Mouse (Mus musculus): ENCODE results near the gene Magi2. TPM values are rescaled to one million over a fixed set of nuclear protein-coding genes. Genes with fewer than 3 reads are reported as not detected.

Magi2 gene
- polyA plus RNA-seq, 1 experiment from 2014 or later, result 3.2 TPM

DNA sequence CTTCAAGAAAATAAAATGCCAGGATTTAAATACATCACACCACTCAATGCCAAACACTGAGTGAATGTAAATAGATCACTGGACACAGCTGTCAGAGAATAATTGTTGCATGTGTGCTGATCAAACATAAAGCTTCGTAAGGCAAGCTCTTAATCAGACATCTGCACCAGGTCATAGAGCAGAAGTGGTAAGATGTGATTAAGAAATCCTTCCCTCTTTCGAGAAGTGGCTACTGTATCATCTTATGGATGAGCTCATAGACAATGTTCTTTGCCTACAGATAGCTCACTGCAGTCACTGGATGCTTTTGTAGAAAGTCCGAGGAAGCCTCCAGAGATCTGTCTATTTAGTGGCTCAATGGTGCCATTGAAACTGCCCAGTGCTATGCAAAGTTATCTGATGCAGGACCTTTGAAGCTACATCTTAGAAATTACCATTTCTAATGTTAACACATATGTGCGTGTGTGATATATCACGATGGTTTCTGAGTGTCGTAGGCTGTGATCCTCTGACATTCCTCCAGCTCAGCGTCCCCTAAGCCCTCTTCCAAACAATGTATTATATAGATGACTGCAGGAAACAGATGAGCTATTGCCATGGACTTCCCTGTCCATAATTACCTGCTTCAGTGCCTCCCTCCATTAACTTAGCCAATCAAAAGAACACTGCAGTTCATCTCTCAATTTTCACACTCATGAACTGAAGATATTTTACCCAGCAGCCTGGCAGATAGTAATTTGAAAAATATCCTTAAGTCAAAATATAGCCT lies 1231.1 kb downstream of the Magi2 start:
- Histone ChIP-seq H3K27me3 (replicated peaks; ENCODE audit: control insufficient read depth, insufficient read depth, low read length) (no peaks in the 10 kb centered on the region), H3K27ac (ENCODE audit: low read depth) (no peak overlapping the region), H3K4me2 (ENCODE audit: low read length) (no peak overlapping the region), H3K4me1 (replicated peaks; ENCODE audit: control insufficient read depth, insufficient read depth, low read length) (no peaks in the 10 kb centered on the region), H3K9me3 (ENCODE audit: control insufficient read depth, low read length) (no peaks in the 10 kb centered on the region), H3K9ac (ENCODE audit: low read length) (no peak overlapping the region), H3K36me3 (ENCODE audit: control insufficient read depth, insufficient read depth, low read length) (no peaks in the 10 kb centered on the region), H3K4me3 (ENCODE audit: low read depth, low read length) (no peak overlapping the region)
- 72% methylated on average over 7 of the region's 7 CpGs for WGBS
- ATAC-seq (replicated peaks; ENCODE audit: low FRiP score, low TSS enrichment, low read depth) (no peak), DNase-seq (ENCODE audit: low spot score) (no peak)

DNA sequence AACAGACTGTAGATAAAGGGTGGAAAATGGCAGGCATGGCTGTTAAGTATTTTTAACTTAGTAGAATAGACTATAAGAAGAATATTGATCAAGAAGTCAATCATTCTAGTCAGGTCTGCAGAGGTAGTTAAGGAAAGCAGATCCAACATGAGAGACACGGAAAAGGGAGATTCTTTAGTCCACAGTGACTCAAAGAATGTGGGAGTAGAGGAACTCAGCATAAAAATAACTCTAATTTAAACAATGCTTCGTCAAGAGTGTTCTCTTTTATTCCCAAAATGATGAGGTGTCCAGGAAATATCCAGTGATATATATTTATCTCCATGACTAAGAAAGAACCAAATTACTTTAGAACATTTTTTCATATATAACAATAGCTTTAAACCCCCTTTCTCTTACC lies 1234.9 kb downstream of the Magi2 start:
- H3K27ac ChIP-seq (ENCODE audit: low read depth), result no peak overlapping the region
- no peak overlapping the region for H3K9ac ChIP-seq (ENCODE audit: low read length)
- no peaks in the 10 kb centered on the region for H3K27me3 ChIP-seq (replicated peaks; ENCODE audit: control insufficient read depth, insufficient read depth, low read length)
- no peak overlapping the region for H3K4me2 ChIP-seq (ENCODE audit: low read length)
- no peaks in the 10 kb centered on the region for H3K4me1 ChIP-seq (replicated peaks; ENCODE audit: control insufficient read depth, insufficient read depth, low read length)
- no peak for ATAC-seq (replicated peaks; ENCODE audit: low FRiP score, low TSS enrichment, low read depth)
- H3K9me3 ChIP-seq (ENCODE audit: control insufficient read depth, low read length), result no peaks in the 10 kb centered on the region
- WGBS, result 66% methylated on average over 2 of the region's 2 CpGs
- H3K4me3 ChIP-seq (ENCODE audit: low read depth, low read length), result no peak overlapping the region
- H3K36me3 ChIP-seq (ENCODE audit: control insufficient read depth, insufficient read depth, low read length), result no peaks in the 10 kb centered on the region
- DNase-seq (ENCODE audit: low spot score), result no peak

DNA sequence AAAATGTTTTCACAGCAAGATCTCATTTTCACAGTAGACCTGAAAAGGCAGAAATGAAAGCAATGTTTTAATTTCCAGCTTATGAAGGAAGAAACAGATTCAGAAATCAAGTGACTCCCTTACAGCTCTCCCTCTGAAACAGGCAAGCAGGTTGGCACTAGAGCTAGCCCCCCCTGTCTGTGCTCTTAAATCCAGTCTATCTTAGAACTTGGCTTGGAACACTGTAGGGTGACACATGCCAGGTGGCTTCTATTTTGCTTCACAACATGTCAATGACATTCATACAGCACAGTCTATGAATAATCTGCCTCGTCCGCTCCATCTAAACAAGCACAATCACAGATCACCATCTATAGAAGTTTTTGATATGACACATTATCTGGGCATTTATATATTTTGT lies 1235.5 kb downstream of the Magi2 start:
- WGBS, result 88% methylated on average over 2 of the region's 2 CpGs
- H3K27me3 ChIP-seq (replicated peaks; ENCODE audit: control insufficient read depth, insufficient read depth, low read length), result no peaks in the 10 kb centered on the region
- ATAC-seq (replicated peaks; ENCODE audit: low FRiP score, low TSS enrichment, low read depth) (no peak), DNase-seq (ENCODE audit: low spot score) (no peak)
- H3K4me1 ChIP-seq (replicated peaks; ENCODE audit: control insufficient read depth, insufficient read depth, low read length), result no peaks in the 10 kb centered on the region
- no peak overlapping the region for H3K9ac ChIP-seq (ENCODE audit: low read length)
- H3K4me3 ChIP-seq (ENCODE audit: low read depth, low read length), result no peak overlapping the region
- no peaks in the 10 kb centered on the region for H3K9me3 ChIP-seq (ENCODE audit: control insufficient read depth, low read length)
- no peaks in the 10 kb centered on the region for H3K36me3 ChIP-seq (ENCODE audit: control insufficient read depth, insufficient read depth, low read length)
- H3K27ac ChIP-seq (ENCODE audit: low read depth), result no peak overlapping the region
- no peak overlapping the region for H3K4me2 ChIP-seq (ENCODE audit: low read length)

DNA sequence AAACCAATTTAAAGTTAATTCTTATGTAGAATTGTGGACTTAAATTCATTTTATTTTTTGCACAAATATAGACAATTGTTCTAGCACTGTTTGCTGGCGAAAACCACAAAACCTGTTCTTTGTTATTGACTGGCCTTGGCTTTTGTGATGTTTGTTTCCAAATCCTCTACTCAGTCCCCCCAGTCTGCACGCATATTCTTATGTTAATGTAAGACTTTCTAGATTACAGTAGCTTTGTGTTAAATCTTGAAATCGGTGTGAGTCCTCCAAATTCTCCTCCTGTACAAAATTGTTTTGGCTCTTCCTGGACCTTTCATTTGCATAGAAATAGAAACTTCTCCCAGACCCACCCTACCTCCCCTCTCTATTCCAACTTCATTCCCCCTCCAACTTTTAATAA lies 1242.9 kb downstream of the Magi2 start:
- no peak overlapping the region for H3K27ac ChIP-seq (ENCODE audit: low read depth)
- no peak overlapping the region for H3K4me2 ChIP-seq (ENCODE audit: low read length)
- ATAC-seq (replicated peaks; ENCODE audit: low FRiP score, low TSS enrichment, low read depth), result no peak
- H3K27me3 ChIP-seq (replicated peaks; ENCODE audit: control insufficient read depth, insufficient read depth, low read length), result no peaks in the 10 kb centered on the region
- no peaks in the 10 kb centered on the region for H3K9me3 ChIP-seq (ENCODE audit: control insufficient read depth, low read length)
- no peaks in the 10 kb centered on the region for H3K36me3 ChIP-seq (ENCODE audit: control insufficient read depth, insufficient read depth, low read length)
- DNase-seq (ENCODE audit: low spot score), result no peak
- H3K4me3 ChIP-seq (ENCODE audit: low read depth, low read length), result no peak overlapping the region
- H3K9ac ChIP-seq (ENCODE audit: low read length), result no peak overlapping the region
- WGBS, result 93% methylated on average over 3 of the region's 3 CpGs
- H3K4me1 ChIP-seq (replicated peaks; ENCODE audit: control insufficient read depth, insufficient read depth, low read length), result no peaks in the 10 kb centered on the region

DNA sequence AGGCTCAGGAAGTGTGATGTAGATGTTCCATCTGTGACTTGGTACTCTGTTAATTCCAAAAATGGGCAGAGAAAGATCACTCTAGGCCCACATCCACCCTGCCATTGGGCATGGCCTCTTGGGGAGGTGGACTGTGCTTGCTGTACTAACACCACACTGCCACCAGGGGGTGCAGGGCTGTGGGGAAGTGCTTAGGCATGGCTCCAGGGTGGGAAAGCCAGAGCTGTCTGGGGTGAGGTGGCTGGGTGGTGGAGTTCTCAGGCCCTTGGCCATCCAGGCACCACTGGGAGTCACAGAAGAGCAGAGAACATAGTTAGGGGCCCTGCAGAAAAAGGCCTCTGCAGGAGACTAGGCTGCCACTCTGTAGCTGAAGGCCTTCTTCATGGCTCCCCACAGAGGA lies 1243.6 kb downstream of the Magi2 start:
- Histone ChIP-seq H3K4me1 (replicated peaks; ENCODE audit: control insufficient read depth, insufficient read depth, low read length) (no peaks in the 10 kb centered on the region), H3K9ac (ENCODE audit: low read length) (no peak overlapping the region), H3K27me3 (replicated peaks; ENCODE audit: control insufficient read depth, insufficient read depth, low read length) (no peaks in the 10 kb centered on the region), H3K9me3 (ENCODE audit: control insufficient read depth, low read length) (no peaks in the 10 kb centered on the region), H3K27ac (ENCODE audit: low read depth) (no peak overlapping the region), H3K4me2 (ENCODE audit: low read length) (no peak overlapping the region), H3K36me3 (ENCODE audit: control insufficient read depth, insufficient read depth, low read length) (no peaks in the 10 kb centered on the region), H3K4me3 (ENCODE audit: low read depth, low read length) (no peak overlapping the region)
- DNase-seq (ENCODE audit: low spot score) (no peak), ATAC-seq (replicated peaks; ENCODE audit: low FRiP score, low TSS enrichment, low read depth) (no peak)

DNA sequence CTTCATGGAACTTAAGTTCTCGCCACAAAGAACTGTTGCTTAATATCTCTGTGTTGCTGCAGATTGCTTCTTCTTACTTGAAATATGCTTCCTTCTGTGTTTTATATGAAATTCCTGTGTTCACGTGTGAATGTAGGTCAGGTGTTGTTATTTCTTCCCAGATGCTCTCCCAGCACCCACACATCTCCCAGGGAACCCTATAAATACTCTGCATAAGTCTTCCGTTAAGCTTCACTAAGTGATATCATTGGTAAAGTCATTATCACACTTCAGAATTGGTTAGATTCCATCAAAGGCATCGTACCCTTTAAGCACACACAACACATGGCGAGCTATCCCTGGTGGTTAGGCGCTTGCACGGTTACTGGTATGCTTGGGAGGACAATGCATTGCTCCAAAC lies 1257.7 kb downstream of the Magi2 start:
- H3K36me3 ChIP-seq (ENCODE audit: control insufficient read depth, insufficient read depth, low read length), result no peaks in the 10 kb centered on the region
- WGBS, result 92% methylated on average over 7 of the region's 7 CpGs

DNA sequence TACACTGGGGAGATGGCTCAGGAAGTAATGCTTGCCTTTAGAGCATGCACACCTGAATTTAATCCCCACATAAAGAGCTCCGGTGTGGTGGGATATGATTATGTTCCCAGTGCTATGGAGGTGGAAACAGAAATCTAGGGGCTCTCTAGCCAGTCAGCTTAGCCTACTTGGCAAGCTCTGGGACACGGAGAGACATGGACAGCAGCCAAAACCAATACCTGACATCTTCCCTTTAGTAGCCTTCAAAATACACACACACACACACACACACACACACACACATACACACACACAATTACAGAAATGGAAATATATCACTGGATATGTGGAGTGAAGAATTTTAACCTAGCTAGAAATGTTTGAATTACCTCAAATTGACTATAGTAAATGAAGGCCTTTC lies 1265.1 kb downstream of the Magi2 start:
- WGBS, result 90% methylated on average over 2 of the region's 2 CpGs
- Histone ChIP-seq H3K27ac (ENCODE audit: low read depth) (no peak overlapping the region), H3K4me3 (ENCODE audit: low read depth, low read length) (no peak overlapping the region), H3K9me3 (ENCODE audit: control insufficient read depth, low read length) (no peaks in the 10 kb centered on the region), H3K27me3 (replicated peaks; ENCODE audit: control insufficient read depth, insufficient read depth, low read length) (no peaks in the 10 kb centered on the region), H3K4me1 (replicated peaks; ENCODE audit: control insufficient read depth, insufficient read depth, low read length) (no peaks in the 10 kb centered on the region), H3K9ac (ENCODE audit: low read length) (no peak overlapping the region), H3K4me2 (ENCODE audit: low read length) (no peak overlapping the region), H3K36me3 (ENCODE audit: control insufficient read depth, insufficient read depth, low read length) (no peaks in the 10 kb centered on the region)
- no peak for DNase-seq (ENCODE audit: low spot score)
- ATAC-seq (replicated peaks; ENCODE audit: low FRiP score, low TSS enrichment, low read depth), result no peak

More for the DNA sequence above, 1257.7 kb downstream of the Magi2 start:
- Histone ChIP-seq H3K27me3 (replicated peaks; ENCODE audit: control insufficient read depth, insufficient read depth, low read length) (no peaks in the 10 kb centered on the region), H3K4me1 (replicated peaks; ENCODE audit: control insufficient read depth, insufficient read depth, low read length) (no peaks in the 10 kb centered on the region), H3K9me3 (ENCODE audit: control insufficient read depth, low read length) (no peaks in the 10 kb centered on the region), H3K27ac (ENCODE audit: low read depth) (no peak overlapping the region), H3K4me3 (ENCODE audit: low read depth, low read length) (no peak overlapping the region), H3K4me2 (ENCODE audit: low read length) (no peak overlapping the region), H3K9ac (ENCODE audit: low read length) (no peak overlapping the region)
- DNase-seq (ENCODE audit: low spot score) (no peak), ATAC-seq (replicated peaks; ENCODE audit: low FRiP score, low TSS enrichment, low read depth) (no peak)

DNA sequence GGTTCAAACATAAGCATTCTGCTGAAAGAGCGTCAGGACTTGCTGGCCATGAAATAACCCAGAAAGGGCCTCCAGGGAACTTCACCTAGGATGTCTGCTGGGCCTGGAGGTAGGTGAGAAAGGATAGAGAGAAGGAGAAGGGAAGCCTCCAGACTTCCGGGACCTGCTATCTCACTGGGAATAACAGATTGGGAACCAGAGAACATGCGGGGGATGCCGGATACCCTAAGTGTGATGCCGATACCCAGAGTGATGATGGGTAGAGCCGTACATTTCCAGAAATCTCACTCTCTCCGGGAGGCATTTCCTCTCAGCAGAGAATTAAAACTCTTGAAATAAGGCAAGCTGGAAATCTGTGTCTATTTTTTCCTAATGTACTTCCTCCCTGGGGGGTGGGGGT lies 1265.8 kb downstream of the Magi2 start:
- H3K27me3 ChIP-seq (replicated peaks; ENCODE audit: control insufficient read depth, insufficient read depth, low read length), result no peaks in the 10 kb centered on the region
- no peaks in the 10 kb centered on the region for H3K36me3 ChIP-seq (ENCODE audit: control insufficient read depth, insufficient read depth, low read length)
- WGBS, result 91% methylated on average over 7 of the region's 7 CpGs
- no peak overlapping the region for H3K27ac ChIP-seq (ENCODE audit: low read depth)
- no peak overlapping the region for H3K4me2 ChIP-seq (ENCODE audit: low read length)
- DNase-seq (ENCODE audit: low spot score), result no peak
- ATAC-seq (replicated peaks; ENCODE audit: low FRiP score, low TSS enrichment, low read depth), result no peak
- H3K9me3 ChIP-seq (ENCODE audit: control insufficient read depth, low read length), result no peaks in the 10 kb centered on the region
- no peak overlapping the region for H3K9ac ChIP-seq (ENCODE audit: low read length)
- no peaks in the 10 kb centered on the region for H3K4me1 ChIP-seq (replicated peaks; ENCODE audit: control insufficient read depth, insufficient read depth, low read length)
- H3K4me3 ChIP-seq (ENCODE audit: low read depth, low read length), result no peak overlapping the region

DNA sequence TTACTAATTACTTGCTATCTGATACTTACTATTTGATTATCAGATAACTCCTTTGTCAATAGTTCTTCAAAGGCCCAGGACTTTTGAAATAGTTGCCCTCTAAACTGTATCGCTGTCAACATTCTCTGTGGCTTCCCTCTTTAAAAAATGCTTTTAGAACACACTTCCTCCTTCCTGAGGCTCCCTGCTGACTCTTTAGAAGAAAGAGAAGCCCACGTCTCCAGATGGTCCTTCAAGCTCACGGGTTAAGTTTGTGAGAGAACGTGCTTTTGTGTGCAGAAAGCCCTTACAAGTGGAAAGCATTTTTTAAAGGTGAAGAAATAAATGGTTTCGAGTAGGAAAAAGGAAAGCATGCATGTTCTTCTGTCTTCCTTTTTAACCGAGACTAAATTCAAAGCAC lies 1267.2 kb downstream of the Magi2 start:
- ATAC-seq (replicated peaks; ENCODE audit: low FRiP score, low TSS enrichment, low read depth) (no peak), DNase-seq (ENCODE audit: low spot score) (no peak)
- Histone ChIP-seq H3K4me3 (ENCODE audit: low read depth, low read length) (no peak overlapping the region), H3K4me1 (replicated peaks; ENCODE audit: control insufficient read depth, insufficient read depth, low read length) (no peaks in the 10 kb centered on the region), H3K9ac (ENCODE audit: low read length) (no peak overlapping the region), H3K4me2 (ENCODE audit: low read length) (no peak overlapping the region), H3K27me3 (replicated peaks; ENCODE audit: control insufficient read depth, insufficient read depth, low read length) (no peaks in the 10 kb centered on the region), H3K9me3 (ENCODE audit: control insufficient read depth, low read length) (no peaks in the 10 kb centered on the region), H3K27ac (ENCODE audit: low read depth) (no peak overlapping the region), H3K36me3 (ENCODE audit: control insufficient read depth, insufficient read depth, low read length) (no peaks in the 10 kb centered on the region)
- WGBS, result 67% methylated on average over 6 of the region's 6 CpGs
